Mouse (Mus musculus): Measurements from ENCODE around the gene Camk2d.

DNA sequence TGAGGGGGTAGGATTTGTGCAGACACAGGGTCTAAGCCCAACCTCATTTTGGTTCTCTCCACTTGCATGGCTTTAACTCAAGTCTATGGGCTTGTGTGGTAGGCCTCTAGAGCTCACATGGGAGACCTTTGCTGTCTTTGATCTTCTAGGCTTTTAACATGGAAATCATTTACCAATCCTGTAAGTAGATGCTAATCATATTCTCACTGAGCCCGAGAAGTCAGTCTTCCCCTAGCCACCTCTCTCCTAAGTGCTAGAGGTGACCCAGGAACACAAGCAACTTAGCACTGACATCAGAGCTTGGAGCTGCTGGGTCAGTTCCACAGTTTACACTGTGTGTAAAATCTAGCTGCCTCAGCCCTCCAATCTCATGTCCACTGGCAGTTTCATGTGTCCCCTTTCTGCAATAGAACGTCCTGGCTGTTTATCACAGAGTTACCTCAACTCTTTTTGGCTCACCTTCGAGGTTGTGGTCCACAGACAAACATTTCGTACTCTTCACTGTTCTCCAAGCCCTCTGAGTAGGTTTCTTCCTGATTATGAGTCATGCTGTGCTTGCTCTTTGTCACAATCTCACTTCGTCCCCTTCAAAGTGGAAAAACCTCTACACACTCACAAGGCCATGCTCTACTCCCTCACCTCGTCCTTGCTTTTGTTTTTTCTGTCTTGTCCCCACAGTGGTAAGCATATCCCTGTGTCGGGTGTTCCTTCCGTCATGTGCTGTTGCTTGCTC is 63.9 kb downstream of the Camk2d start:
- TF ChIP-seq CTCF (IDR thresholded peaks at IDR 0.05; ENCODE audit: extremely low read depth, insufficient read depth, insufficient read length, insufficient replicate concordance) (no peak), POLR2A (IDR thresholded peaks at IDR 0.05; ENCODE audit: low read depth, low read length) (no peak)

Data from spleen, adult 2 months (tissue).